Mouse (Mus musculus) adrenal gland, adult 18-20 months (tissue): Measurements from ENCODE around the gene Pom121l2. TPM values are rescaled to one million over a fixed set of nuclear protein-coding genes. Genes with fewer than 3 reads are reported as not detected.

Source experiments
- DNase-seq, 2 experiments: peaks; one replicate each; pipeline ENCODE4 v3.0.0; 2021 to 2022; ENCODE audit warnings: low spot score in 2 of 2
- long read RNA-seq, 2 experiments: library from polyadenylated mRNA; stranded (forward); transcript quantifications; one replicate each; pipeline ENCODE4 v2.0.0; 2021
- total RNA-seq, 2 experiments: library from RNA; stranded (reverse); gene quantifications; 1 replicate in 1 of 2; 2 replicates in 1 of 2; pipeline ENCODE4 v1.2.3; 2021

Pom121l2 gene
- total RNA-seq = not detected
- long read RNA-seq, experiment 1 = 0 reads
- long read RNA-seq, experiment 2 = 0 reads

- DNase-seq = peak in 1 of 2 experiments; percentile 38
Measured at GRCm38 (mm10) chr13:21980981-21981802, at the start of gene Pom121l2. Pom121l2 (plus strand) TSS chr13:21981194.

- no peak for DNase-seq
Measured at GRCm38 (mm10) chr13:21931740-21932139, 49.3 kb upstream of the Pom121l2 start.

- DNase-seq = peak in 1 of 2 experiments; percentile 7
Measured at GRCm38 (mm10) chr13:21933626-21934548, 47.1 kb upstream of the Pom121l2 start.

GRCm38 (mm10) chr13:21934982-21935791, 45.8 kb upstream of the Pom121l2 start:
- DNase-seq = peak; percentile 54 to 61

- no peak for DNase-seq
Measured at GRCm38 (mm10) chr13:21935833-21936232, 45.2 kb upstream of the Pom121l2 start.

GRCm38 (mm10) chr13:21936968-21937367, 44.0 kb upstream of the Pom121l2 start:
- DNase-seq = peak; percentile 22 to 24

- DNase-seq = peak; percentile 86 to 96
Measured at GRCm38 (mm10) chr13:21940213-21940612, 40.8 kb upstream of the Pom121l2 start.

GRCm38 (mm10) chr13:21940811-21941321, 40.1 kb upstream of the Pom121l2 start:
- peak; percentile 75 to 78 for DNase-seq

GRCm38 (mm10) chr13:21943644-21944043, 37.4 kb upstream of the Pom121l2 start:
- no peak for DNase-seq

- no peak for DNase-seq
Measured at GRCm38 (mm10) chr13:21944592-21944925, 36.4 kb upstream of the Pom121l2 start.

- peak; percentile 72 to 74 for DNase-seq
Measured at GRCm38 (mm10) chr13:21944926-21945740, 35.9 kb upstream of the Pom121l2 start, which contains the start of gene Zfp184. Zfp184 (plus strand) TSS chr13:21945094.

- DNase-seq = no peak
Measured at GRCm38 (mm10) chr13:21969269-21969668, 11.7 kb upstream of the Pom121l2 start.

GRCm38 (mm10) chr13:21969816-21970215, 11.2 kb upstream of the Pom121l2 start:
- DNase-seq = no peak

GRCm38 (mm10) chr13:21971641-21972040, 9.4 kb upstream of the Pom121l2 start:
- DNase-seq = no peak

- peak; percentile 91 to 93 for DNase-seq
Measured at GRCm38 (mm10) chr13:21974221-21974725, 6.7 kb upstream of the Pom121l2 start.

- DNase-seq = peak; percentile 62 to 74
Measured at GRCm38 (mm10) chr13:21974726-21975473, 6.1 kb upstream of the Pom121l2 start.

GRCm38 (mm10) chr13:21981803-21982193, 804 bp downstream of the Pom121l2 start:
- no peak for DNase-seq

GRCm38 (mm10) chr13:21984486-21984885, 3.5 kb downstream of the Pom121l2 start:
- DNase-seq = no peak

GRCm38 (mm10) chr13:21992550-21992949, 11.6 kb downstream of the Pom121l2 start:
- DNase-seq = no peak
